Mouse (Mus musculus) hindbrain, postnatal 0 days (tissue): Measurements from ENCODE around the gene Olfr1155. TPM values are rescaled to one million over a fixed set of nuclear protein-coding genes. Genes with fewer than 3 reads are reported as not detected.

ENCODE experiments used
- ATAC-seq: fragments of 200-750 bp; cut with Nextera tagmentation; 2 replicates; pipeline ENCODE4 v1.8.0; 2017; ENCODE audit warnings: mild to moderate bottlenecking, moderate TSS enrichment, moderate library complexity
- DNase-seq: peaks from one replicate; pipeline ENCODE4 v3.0.0-alpha.2; 2015; ENCODE audit warnings: low spot score
- H3K27ac ChIP-seq: fragments of 300-500 bp; sonication (generic); 2 replicates; pipeline ENCODE4 v1.5.1; 2014; ENCODE audit warnings: mild to moderate bottlenecking
- H3K27me3 ChIP-seq: fragments of 300-500 bp; sonication (generic); 2 replicates; pipeline ENCODE4 v1.6.1; 2014; ENCODE audit warnings: low read length, mixed read lengths; ENCODE audit not compliant: insufficient read depth
- H3K36me3 ChIP-seq: fragments of 300-500 bp; sonication (generic); 2 replicates; pipeline ENCODE4 v1.6.1; 2014; ENCODE audit warnings: low read length, mixed read lengths; ENCODE audit not compliant: insufficient read depth
- H3K4me1 ChIP-seq: fragments of 300-500 bp; sonication (generic); 2 replicates; pipeline ENCODE4 v1.6.1; 2014; ENCODE audit warnings: antibody characterized with exemption, low read length, mixed read lengths; ENCODE audit not compliant: insufficient read depth
- H3K4me2 ChIP-seq: fragments of 300-500 bp; sonication (generic); 2 replicates; pipeline ENCODE4 v1.6.1; 2014; ENCODE audit warnings: low read depth, mild to moderate bottlenecking, low read length, moderate library complexity, mixed read lengths
- H3K4me3 ChIP-seq: fragments of 300-500 bp; sonication (generic); 2 replicates; pipeline ENCODE4 v1.5.1; 2014; ENCODE audit warnings: low read length
- H3K9ac ChIP-seq: fragments of 300-500 bp; sonication (generic); replicated peaks from 2 replicates; pipeline ENCODE4 v1.6.1; 2014; ENCODE audit warnings: mild to moderate bottlenecking, low read length, moderate library complexity, mixed read lengths
- H3K9me3 ChIP-seq: fragments of 300-500 bp; sonication (generic); 2 replicates; pipeline ENCODE4 v1.6.1; 2016; ENCODE audit warnings: low read length, mixed read lengths
- CTCF ChIP-seq: IDR thresholded peaks from 2 replicates; pipeline ENCODE4 v1.5.1; 2016; ENCODE audit warnings: antibody characterized with exemption, control low read depth, low read depth
- WGBS: fragments of 180-500 bp; shearing (Covaris S2); extraction: QIAGEN DNeasy Blood & Tissue Kit; methylation state at CpG from one replicate; pipeline ENCODE4 v1.1.7; 2014; 5-methylcytosine and 5-hydroxymethylcytosine counted together
- polyA plus RNA-seq: library from polyadenylated mRNA; unstranded; fragments of >200 nt; fragmentation: Nextera tagmentation; extraction: Ambion mirVana; gene quantifications from 2 replicates; pipeline ENCODE4 v1.2.1, GENCODE M21; 2015
- total RNA-seq: library from RNA; depleted of rRNA; stranded (reverse); fragments of >200 nt; gene quantifications from 2 replicates; pipeline ENCODE4 v1.2.3, GENCODE M21; 2014; rRNA removed

The Olfr1155 gene
- total RNA-seq (not detected in 2 replicates), polyA plus RNA-seq (not detected in 2 replicates)

DNA sequence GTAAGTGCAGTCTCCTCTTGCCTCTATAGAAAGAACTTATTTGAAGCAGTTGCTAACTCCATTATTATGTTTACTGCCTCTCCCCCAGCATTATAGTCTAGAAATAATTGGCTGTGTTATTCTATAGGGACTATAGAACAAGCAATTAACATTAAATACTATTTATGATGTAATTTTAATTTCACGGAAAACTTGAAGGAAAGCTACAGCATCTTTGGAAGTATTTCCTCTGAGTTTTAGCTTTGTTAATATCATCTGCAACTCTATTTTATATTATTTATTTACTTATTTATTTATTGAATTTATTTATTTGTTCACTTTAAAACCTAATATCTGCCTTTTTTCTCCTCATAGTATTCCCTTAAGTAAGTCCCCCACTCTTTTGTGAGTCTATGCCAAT lies at the start of gene Olfr1155:
Gene Olfr1155 (minus strand): TSS at position 101 of the 400 bp plus-strand sequence.
- no peak within 1 kb of the TSS for H3K4me2 ChIP-seq
- TF ChIP-seq CTCF = no peak
- no peaks in the 10 kb centered on the region for H3K27me3 ChIP-seq
- no peaks in the 10 kb centered on the region for H3K9me3 ChIP-seq
- ATAC-seq = no peak
- no peak within 1 kb of the TSS for H3K4me3 ChIP-seq
- WGBS = 96% methylated on average over 1 of the region's 1 CpGs
- H3K9ac ChIP-seq = no peak within 1 kb of the TSS
- no peak for DNase-seq
- H3K27ac ChIP-seq = no peak within 1 kb of the TSS
- no peaks in the 10 kb centered on the region for H3K36me3 ChIP-seq
- H3K4me1 ChIP-seq = no peaks in the 10 kb centered on the region

DNA sequence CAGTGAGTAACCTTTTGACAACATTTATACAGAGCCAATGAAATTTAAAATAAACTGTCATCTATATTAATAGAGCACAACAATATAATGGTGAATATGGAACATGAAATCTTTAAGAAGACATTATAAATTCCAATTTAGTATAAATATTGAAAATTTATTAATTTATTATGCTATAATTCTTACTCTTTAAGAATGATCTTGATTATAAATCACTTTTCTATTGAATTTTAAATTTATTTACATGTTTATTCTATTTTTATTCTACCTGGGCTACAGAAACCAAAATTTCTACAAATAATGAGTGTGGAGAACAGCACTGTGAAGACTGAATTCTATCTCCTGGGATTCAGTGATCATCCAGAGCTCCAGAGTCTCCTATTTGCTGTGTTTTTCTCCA lies 44.9 kb upstream of the Olfr1155 start, which contains the start of gene Olfr1158:
Gene Olfr1158 (plus strand): TSS at position 301 of the 400 bp plus-strand sequence.
- Histone ChIP-seq H3K4me3 (no peak within 1 kb of the TSS), H3K36me3 (no peaks in the 10 kb centered on the region), H3K27ac (no peak within 1 kb of the TSS), H3K9me3 (no peaks in the 10 kb centered on the region), H3K4me1 (no peaks in the 10 kb centered on the region), H3K4me2 (no peak within 1 kb of the TSS), H3K27me3 (no peaks in the 10 kb centered on the region), H3K9ac (no peak within 1 kb of the TSS)
- ATAC-seq (no peak), DNase-seq (no peak)
- no peak for TF ChIP-seq CTCF

DNA sequence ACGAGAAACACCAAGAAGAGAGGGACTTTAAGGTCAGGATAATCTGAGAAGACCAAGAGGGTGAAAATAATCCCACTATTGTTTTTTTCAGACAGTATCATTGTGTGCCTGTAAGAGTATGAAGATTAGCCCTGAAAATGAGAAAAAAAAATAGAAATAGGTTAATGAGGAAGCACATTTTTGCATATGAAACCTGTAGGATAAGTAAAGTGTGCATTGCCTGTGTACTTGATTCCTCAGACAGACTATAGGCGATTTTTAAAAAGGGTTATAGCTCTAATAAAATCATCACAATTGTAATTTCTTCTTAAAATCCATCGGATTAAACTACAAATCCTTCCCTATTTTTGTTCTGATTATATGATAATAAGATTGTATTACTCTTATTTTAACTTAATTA lies 29.6 kb upstream of the Olfr1155 start, which contains the start of gene Olfr74:
Gene Olfr74 (minus strand): TSS at position 101 of the 400 bp plus-strand sequence.
- no peak for TF ChIP-seq CTCF

DNA sequence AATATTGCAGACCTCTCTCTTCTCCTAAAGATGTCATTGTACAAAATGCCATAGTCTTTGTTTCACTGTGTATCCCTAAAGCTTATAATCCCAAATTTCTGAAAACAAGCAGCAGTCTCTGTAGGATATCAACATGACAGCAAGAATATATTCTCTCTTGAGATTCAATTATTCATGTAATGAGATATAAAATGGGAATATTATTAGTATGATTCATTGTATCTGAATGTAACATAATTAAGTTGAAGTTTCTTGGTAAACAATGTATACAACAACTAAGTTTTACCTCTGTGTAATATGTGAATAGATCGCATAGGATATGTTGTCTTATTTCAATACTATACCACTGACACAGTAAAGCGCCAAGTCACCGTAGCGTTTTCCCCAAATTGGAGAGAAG lies 23.3 kb upstream of the Olfr1155 start, which contains the start of gene Olfr1157:
Gene Olfr1157 (minus strand): TSS at position 101 of the 400 bp plus-strand sequence.
- DNase-seq = no peak
- Histone ChIP-seq H3K4me3 (no peak within 1 kb of the TSS), H3K27me3 (no peaks in the 10 kb centered on the region), H3K9me3 (no peaks in the 10 kb centered on the region), H3K9ac (no peak within 1 kb of the TSS), H3K27ac (no peak within 1 kb of the TSS), H3K4me2 (no peak within 1 kb of the TSS), H3K4me1 (no peaks in the 10 kb centered on the region), H3K36me3 (no peaks in the 10 kb centered on the region)
- no peak for TF ChIP-seq CTCF
- no peak for ATAC-seq
- WGBS = 99% methylated on average over 4 of the region's 4 CpGs

More for the DNA sequence above, 29.6 kb upstream of the Olfr1155 start, which contains the start of gene Olfr74:
- no peaks in the 10 kb centered on the region for H3K4me1 ChIP-seq
- H3K4me3 ChIP-seq = no peak within 1 kb of the TSS
- H3K4me2 ChIP-seq = no peak within 1 kb of the TSS
- no peaks in the 10 kb centered on the region for H3K36me3 ChIP-seq
- H3K27ac ChIP-seq = no peak within 1 kb of the TSS
- WGBS = 78% methylated on average over 3 of the region's 3 CpGs
- H3K9me3 ChIP-seq = no peaks in the 10 kb centered on the region
- DNase-seq (no peak), ATAC-seq (no peak)
- no peak within 1 kb of the TSS for H3K9ac ChIP-seq
- no peaks in the 10 kb centered on the region for H3K27me3 ChIP-seq

DNA sequence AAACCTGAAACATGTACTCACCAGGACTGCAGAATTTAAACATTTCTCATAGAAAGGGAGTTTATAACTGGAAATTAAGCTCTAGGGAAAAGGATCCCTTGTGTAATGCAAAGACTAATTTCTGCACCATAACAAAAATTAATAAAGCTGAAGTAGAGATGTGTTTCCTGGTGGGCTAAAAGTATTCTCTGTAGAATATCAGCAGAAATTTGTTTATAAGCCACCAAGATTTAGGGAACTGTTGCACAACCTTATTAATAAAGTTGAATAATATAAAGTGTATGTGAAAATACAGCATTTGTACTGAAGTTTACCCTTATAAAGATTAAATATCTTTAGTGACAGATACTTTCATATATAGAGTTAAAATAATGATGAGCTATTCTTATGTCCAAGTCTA lies 8.1 kb upstream of the Olfr1155 start, which contains the start of gene Olfr1156:
Gene Olfr1156 (minus strand): TSS at position 101 of the 400 bp plus-strand sequence.
- H3K36me3 ChIP-seq = no peaks in the 10 kb centered on the region
- no peak for DNase-seq
- no peaks in the 10 kb centered on the region for H3K27me3 ChIP-seq
- H3K9me3 ChIP-seq = no peaks in the 10 kb centered on the region
- no peak within 1 kb of the TSS for H3K4me2 ChIP-seq
- TF ChIP-seq CTCF = no peak
- no peak within 1 kb of the TSS for H3K9ac ChIP-seq
- H3K4me1 ChIP-seq = no peaks in the 10 kb centered on the region
- H3K27ac ChIP-seq = no peak within 1 kb of the TSS
- no peak for ATAC-seq
- no peak within 1 kb of the TSS for H3K4me3 ChIP-seq

DNA sequence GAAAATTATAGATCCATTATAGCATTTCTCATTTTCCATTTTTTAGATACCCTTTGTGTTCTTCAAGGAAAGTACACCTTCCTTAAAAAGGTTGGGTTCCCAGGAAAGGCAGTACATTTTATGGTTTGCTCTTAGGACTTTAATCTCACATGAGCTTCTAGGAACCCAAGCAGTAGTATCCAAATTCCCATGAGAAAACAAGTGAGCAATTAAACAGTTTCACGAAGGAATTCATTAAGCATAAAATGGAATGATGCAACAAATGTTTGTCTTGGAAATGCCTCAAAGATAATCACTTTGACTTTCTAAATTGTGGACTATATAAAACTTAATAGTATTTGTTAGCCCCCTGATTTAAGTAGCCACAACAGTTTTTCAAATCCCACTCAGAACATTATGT lies 39.9 kb downstream of the Olfr1155 start, which contains the start of gene Olfr1154:
Gene Olfr1154 (minus strand): TSS at position 101 of the 400 bp plus-strand sequence.
- H3K36me3 ChIP-seq = no peaks in the 10 kb centered on the region
- no peak within 1 kb of the TSS for H3K4me3 ChIP-seq
- whole genome bisulfite sequencing = 85% methylated on average over 1 of the region's 1 CpGs
- no peak within 1 kb of the TSS for H3K9ac ChIP-seq
- H3K4me2 ChIP-seq = no peak within 1 kb of the TSS
- no peaks in the 10 kb centered on the region for H3K9me3 ChIP-seq
- no peaks in the 10 kb centered on the region for H3K4me1 ChIP-seq
- DNase-seq (no peak), ATAC-seq (no peak)
- H3K27me3 ChIP-seq = no peaks in the 10 kb centered on the region
- TF ChIP-seq CTCF = no peak
- no peak within 1 kb of the TSS for H3K27ac ChIP-seq

DNA sequence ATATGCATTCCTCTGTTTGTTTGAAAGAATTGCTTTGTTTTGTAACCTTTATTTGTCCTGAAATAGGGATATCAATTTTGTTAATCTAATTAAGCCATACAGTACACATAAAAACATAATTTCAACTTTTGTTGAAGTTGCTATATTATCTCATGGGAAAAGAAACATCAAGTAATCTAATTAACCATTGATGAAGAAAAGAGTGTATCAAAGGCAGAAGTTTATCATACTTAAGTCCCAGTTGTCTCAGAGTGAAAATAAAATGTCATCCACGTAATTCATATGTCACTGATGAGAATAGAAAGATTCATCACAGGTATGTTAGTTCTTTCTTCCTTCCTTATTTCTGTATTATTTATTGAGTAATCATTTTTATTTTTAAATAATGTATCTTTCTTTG lies 50.3 kb downstream of the Olfr1155 start, which contains the start of gene Olfr1153:
Gene Olfr1153 (plus strand): TSS at position 301 of the 400 bp plus-strand sequence.
- Histone ChIP-seq H3K4me3 (no peak within 1 kb of the TSS), H3K36me3 (no peaks in the 10 kb centered on the region), H3K4me2 (no peak within 1 kb of the TSS), H3K9ac (no peak within 1 kb of the TSS), H3K27me3 (no peaks in the 10 kb centered on the region), H3K9me3 (no peaks in the 10 kb centered on the region), H3K27ac (no peak within 1 kb of the TSS), H3K4me1 (no peaks in the 10 kb centered on the region)
- TF ChIP-seq CTCF = no peak
- no peak for DNase-seq
- no peak for ATAC-seq
- 75% methylated on average over 1 of the region's 1 CpGs for WGBS

Other genes with a start within 250 kb of the Olfr1155 start
- not detected in 2 replicates for gene Olfr1137, start 232.0 kb downstream of the Olfr1155 start, total RNA-seq
- not detected in 2 replicates for gene Olfr1137, start 232.0 kb downstream of the Olfr1155 start, polyA plus RNA-seq
- not detected in 2 replicates for gene Olfr1138, start 205.2 kb downstream of the Olfr1155 start, total RNA-seq
- gene Olfr1138, start 205.2 kb downstream of the Olfr1155 start, polyA plus RNA-seq = not detected in 2 replicates
- not detected in 2 replicates for gene Olfr1140, start 201.4 kb downstream of the Olfr1155 start, total RNA-seq
- 0.20 TPM in 1 of 2 replicates, not detected in the other for gene Olfr1140, start 201.4 kb downstream of the Olfr1155 start, polyA plus RNA-seq
- gene Olfr1141, start 191.1 kb downstream of the Olfr1155 start, total RNA-seq = not detected in 2 replicates
- not detected in 2 replicates for gene Olfr1141, start 191.1 kb downstream of the Olfr1155 start, polyA plus RNA-seq
- not detected in 2 replicates for gene Olfr152, start 165.7 kb downstream of the Olfr1155 start, total RNA-seq
- gene Olfr152, start 165.7 kb downstream of the Olfr1155 start, polyA plus RNA-seq = not detected in 2 replicates
- gene Olfr1143, start 144.5 kb downstream of the Olfr1155 start, total RNA-seq = not detected in 2 replicates
- not detected in 2 replicates for gene Olfr1143, start 144.5 kb downstream of the Olfr1155 start, polyA plus RNA-seq
- gene Olfr1145, start 135.3 kb downstream of the Olfr1155 start, total RNA-seq = not detected in 2 replicates
- gene Olfr1145, start 135.3 kb downstream of the Olfr1155 start, polyA plus RNA-seq = not detected in 2 replicates
- gene Olfr1148, start 114.6 kb downstream of the Olfr1155 start, total RNA-seq = not detected in 2 replicates
- gene Olfr1148, start 114.6 kb downstream of the Olfr1155 start, polyA plus RNA-seq = not detected in 2 replicates
- not detected in 2 replicates for gene Olfr1150-ps1, start 101.1 kb downstream of the Olfr1155 start, total RNA-seq
- not detected in 2 replicates for gene Olfr1150-ps1, start 101.1 kb downstream of the Olfr1155 start, polyA plus RNA-seq
- gene Olfr1151, start 89.3 kb downstream of the Olfr1155 start, total RNA-seq = not detected in 2 replicates
- gene Olfr1151, start 89.3 kb downstream of the Olfr1155 start, polyA plus RNA-seq = not detected in 2 replicates
- gene Olfr1152, start 78.6 kb downstream of the Olfr1155 start, total RNA-seq = not detected in 2 replicates
- not detected in 2 replicates for gene Olfr1152, start 78.6 kb downstream of the Olfr1155 start, polyA plus RNA-seq
- not detected in 2 replicates for gene Olfr1153, start 50.2 kb downstream of the Olfr1155 start, total RNA-seq
- not detected in 2 replicates for gene Olfr1153, start 50.2 kb downstream of the Olfr1155 start, polyA plus RNA-seq
- not detected in 2 replicates for gene Olfr1154, start 40.0 kb downstream of the Olfr1155 start, total RNA-seq
- gene Olfr1154, start 40.0 kb downstream of the Olfr1155 start, polyA plus RNA-seq = not detected in 2 replicates
- not detected in 2 replicates for gene Olfr1156, start 8.0 kb upstream of the Olfr1155 start, total RNA-seq
- gene Olfr1156, start 8.0 kb upstream of the Olfr1155 start, polyA plus RNA-seq = not detected in 2 replicates
- gene Olfr1157, start 23.2 kb upstream of the Olfr1155 start, total RNA-seq = not detected in 2 replicates
- not detected in 2 replicates for gene Olfr1157, start 23.2 kb upstream of the Olfr1155 start, polyA plus RNA-seq
- not detected in 2 replicates for gene Olfr74, start 29.5 kb upstream of the Olfr1155 start, total RNA-seq
- gene Olfr74, start 29.5 kb upstream of the Olfr1155 start, polyA plus RNA-seq = not detected in 2 replicates
- not detected in 2 replicates for gene Olfr1158, start 45.0 kb upstream of the Olfr1155 start, total RNA-seq
- gene Olfr1158, start 45.0 kb upstream of the Olfr1155 start, polyA plus RNA-seq = not detected in 2 replicates
- not detected in 2 replicates for gene Olfr1160, start 63.1 kb upstream of the Olfr1155 start, total RNA-seq
- not detected in 2 replicates for gene Olfr1160, start 63.1 kb upstream of the Olfr1155 start, polyA plus RNA-seq
- gene Olfr1161, start 77.6 kb upstream of the Olfr1155 start, total RNA-seq = not detected in 2 replicates
- not detected in 2 replicates for gene Olfr1161, start 77.6 kb upstream of the Olfr1155 start, polyA plus RNA-seq
- gene Olfr73, start 92.6 kb upstream of the Olfr1155 start, total RNA-seq = not detected in 2 replicates
- gene Olfr73, start 92.6 kb upstream of the Olfr1155 start, polyA plus RNA-seq = not detected in 2 replicates
- gene Olfr1162, start 106.0 kb upstream of the Olfr1155 start, total RNA-seq = not detected in 2 replicates
- not detected in 2 replicates for gene Olfr1162, start 106.0 kb upstream of the Olfr1155 start, polyA plus RNA-seq
- gene Olfr1163, start 126.7 kb upstream of the Olfr1155 start, total RNA-seq = not detected in 2 replicates
- gene Olfr1163, start 126.7 kb upstream of the Olfr1155 start, polyA plus RNA-seq = not detected in 2 replicates
- gene Olfr1164, start 148.8 kb upstream of the Olfr1155 start, total RNA-seq = not detected in 2 replicates
- gene Olfr1164, start 148.8 kb upstream of the Olfr1155 start, polyA plus RNA-seq = not detected in 2 replicates
- not detected in 2 replicates for gene Olfr1166, start 183.1 kb upstream of the Olfr1155 start, total RNA-seq
- not detected in 2 replicates for gene Olfr1166, start 183.1 kb upstream of the Olfr1155 start, polyA plus RNA-seq
- gene Olfr1167, start 210.1 kb upstream of the Olfr1155 start, total RNA-seq = not detected in 2 replicates
- gene Olfr1167, start 210.1 kb upstream of the Olfr1155 start, polyA plus RNA-seq = not detected in 2 replicates
- gene Olfr1168, start 236.7 kb upstream of the Olfr1155 start, total RNA-seq = not detected in 2 replicates
- not detected in 2 replicates for gene Olfr1168, start 236.7 kb upstream of the Olfr1155 start, polyA plus RNA-seq